Mouse (Mus musculus) urinary bladder, postnatal 14 days (tissue): ENCODE results near the gene Tox2.

Experiments used
- DNase-seq: peaks from one replicate; pipeline ENCODE4 v3.0.0; 2021; ENCODE audit warnings: low spot score

Tox2 gene

GRCm38 (mm10) chr2:163205737-163206490 lies 3.0 kb downstream of the Tox2 start:
- DNase-seq: no peak

DNA sequence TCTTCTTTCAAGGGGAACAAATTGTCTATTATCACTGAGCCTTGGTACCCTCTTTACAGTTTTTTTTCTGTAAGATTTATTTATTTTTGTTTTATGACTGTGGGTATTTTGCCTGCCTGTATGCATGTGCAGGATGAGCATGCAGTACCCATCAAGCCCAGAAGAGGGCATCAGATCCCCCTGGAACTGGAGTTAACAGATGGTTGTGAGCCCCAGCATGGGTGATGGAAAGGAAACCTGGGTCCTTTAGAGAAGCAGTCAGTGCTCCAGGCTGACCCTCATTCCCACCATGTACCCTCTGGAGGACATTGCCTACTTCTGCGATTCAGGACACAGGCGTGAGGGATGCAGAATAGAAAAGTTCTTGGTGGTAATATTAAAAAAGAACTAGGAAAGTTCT lies 4.4 kb downstream of the Tox2 start:
- no peak for DNase-seq

DNA sequence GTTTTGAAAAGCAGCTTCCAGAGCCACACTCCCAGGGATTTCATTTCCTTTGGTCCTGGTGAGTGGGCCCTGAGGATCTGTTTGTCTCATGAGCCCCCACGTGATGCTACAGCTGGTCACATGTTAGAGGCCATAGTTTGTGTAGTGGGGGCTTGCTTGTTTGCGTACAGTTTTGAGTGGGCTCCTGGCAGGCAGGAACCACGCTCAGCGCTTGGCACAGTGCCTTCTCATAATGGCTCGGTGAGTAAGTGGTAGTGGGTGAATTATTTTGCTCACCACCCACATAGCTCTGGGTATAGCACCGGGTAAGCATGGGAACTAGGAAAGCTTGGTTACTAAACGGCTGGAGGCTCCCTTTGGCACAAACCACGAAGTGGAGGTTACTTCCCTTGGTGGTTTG lies 6.2 kb downstream of the Tox2 start:
- DNase-seq: no peak

DNA sequence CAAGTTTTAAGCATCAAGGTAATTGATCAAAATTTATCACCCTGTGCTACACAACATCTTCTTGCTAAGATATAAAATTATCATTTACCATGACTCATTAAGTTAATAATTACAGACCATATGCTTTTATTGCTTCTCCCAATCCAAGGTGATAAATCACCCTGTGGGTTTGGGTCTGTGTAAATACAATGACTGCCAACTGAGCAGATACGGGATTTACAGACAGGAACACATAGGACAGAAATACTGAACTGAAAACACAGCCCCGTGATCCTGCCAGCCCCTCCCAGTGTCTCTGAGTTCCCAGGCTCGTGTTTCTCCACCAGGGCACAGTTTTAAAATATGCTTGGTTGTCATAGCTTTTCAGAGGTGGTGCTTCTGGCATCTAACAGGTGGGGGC lies 10.2 kb downstream of the Tox2 start:
- no peak for DNase-seq

GRCm38 (mm10) chr2:163218095-163218494 lies 15.2 kb downstream of the Tox2 start:
- no peak for DNase-seq

DNA sequence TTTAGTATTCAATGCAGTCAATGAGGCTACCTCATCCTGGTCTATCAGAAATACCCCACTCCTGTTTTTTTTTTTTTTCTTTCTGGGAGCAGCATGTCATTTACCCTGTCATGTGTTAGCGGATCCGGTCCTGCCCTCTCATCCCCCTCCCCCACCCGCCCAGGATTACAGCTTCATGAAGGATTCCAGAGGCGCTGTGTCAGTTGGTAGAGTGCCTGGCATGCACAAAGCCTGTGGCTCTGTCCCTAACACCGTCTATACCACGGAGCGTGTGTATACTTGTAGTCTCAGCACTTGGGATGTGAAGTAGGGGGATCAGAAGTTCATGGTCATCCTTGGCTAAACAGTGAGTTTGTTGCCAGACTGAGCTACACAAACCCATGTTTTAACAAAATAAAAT lies 15.6 kb downstream of the Tox2 start:
- no peak for DNase-seq

- no peak for DNase-seq
Observed at GRCm38 (mm10) chr2:163219447-163219846, 16.5 kb downstream of the Tox2 start.

GRCm38 (mm10) chr2:163220706-163221105 lies 17.8 kb downstream of the Tox2 start:
- no peak for DNase-seq

- no peak for DNase-seq
Observed at GRCm38 (mm10) chr2:163225302-163225701, 22.4 kb downstream of the Tox2 start.

GRCm38 (mm10) chr2:163229050-163229449 lies 26.1 kb downstream of the Tox2 start:
- DNase-seq: peak; percentile 81

DNA sequence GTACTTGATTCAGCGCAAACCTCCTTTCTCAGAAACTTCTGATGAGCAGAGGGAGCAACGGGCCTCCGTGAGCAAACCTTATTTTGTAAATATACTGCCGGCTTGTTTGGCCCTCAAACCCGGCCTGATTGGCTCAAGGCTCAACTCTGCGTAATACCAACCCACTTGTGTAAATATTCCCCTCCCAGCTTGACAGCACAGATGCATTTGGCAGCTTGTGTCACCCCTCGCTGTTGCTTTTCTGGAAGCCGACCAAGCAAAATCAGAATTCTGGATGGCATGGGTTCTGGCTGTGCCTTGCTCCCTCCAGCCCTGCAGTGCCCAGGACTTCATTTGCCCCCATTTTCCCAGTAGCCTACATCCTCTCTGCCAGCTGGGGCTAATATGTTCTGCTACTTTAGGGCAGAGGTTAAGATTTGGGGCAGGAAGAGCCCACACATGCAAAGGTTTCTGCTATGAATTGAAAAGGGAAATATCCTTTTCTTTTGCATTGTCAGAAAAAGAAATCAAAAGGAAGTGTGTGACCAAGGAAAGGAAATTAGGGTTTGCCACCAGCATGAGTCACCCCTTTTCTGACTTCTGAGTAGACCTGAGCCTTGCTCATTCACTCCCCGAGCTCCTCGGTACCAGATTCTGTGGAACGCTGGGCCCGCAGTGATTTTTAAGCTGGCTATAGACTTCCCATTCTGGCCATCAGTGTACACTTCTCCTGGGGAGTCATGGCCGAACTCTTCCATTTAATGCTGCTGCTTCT lies 29.0 kb downstream of the Tox2 start:
- DNase-seq: peak; percentile 18

DNA sequence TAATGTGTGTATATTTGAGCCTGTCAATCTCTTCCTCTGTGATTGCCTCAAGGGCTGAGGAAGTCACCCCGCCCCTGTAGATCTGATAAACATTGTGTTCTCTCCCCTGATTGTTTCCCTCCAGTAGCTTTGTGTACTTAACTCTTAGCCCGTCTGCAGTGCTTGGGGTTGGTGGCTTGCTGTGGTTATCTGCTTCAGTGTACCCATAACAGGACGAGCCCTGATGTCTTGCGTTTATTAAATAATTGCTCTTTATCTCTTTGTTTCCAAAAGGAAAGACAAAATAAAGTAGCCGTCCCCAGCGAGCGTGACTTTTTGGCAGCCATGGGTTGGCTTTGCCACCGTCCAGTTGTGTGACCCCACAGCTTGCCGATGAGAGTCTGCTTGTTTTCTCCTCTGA lies 30.7 kb downstream of the Tox2 start:
- DNase-seq: peak; percentile 20

DNA sequence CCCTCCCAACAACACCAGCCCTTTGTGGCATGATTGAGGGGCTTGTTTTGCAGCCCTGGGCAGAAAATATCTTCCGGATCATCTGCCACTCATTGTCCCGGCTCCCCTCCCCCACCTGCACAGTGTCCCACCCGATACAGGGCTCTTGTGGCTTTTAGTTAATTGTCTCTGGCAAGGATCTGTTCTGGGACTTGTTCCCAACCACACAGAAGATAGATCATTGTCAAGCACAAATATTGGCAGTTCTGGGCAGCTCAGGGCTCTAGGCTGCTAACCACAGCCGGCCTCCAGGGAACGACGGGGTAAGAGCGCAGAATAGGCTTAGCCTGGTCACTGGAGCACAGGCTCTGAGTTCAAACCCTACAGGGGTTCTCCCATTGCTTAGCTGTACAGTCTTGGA lies 33.1 kb downstream of the Tox2 start:
- DNase-seq: no peak

DNA sequence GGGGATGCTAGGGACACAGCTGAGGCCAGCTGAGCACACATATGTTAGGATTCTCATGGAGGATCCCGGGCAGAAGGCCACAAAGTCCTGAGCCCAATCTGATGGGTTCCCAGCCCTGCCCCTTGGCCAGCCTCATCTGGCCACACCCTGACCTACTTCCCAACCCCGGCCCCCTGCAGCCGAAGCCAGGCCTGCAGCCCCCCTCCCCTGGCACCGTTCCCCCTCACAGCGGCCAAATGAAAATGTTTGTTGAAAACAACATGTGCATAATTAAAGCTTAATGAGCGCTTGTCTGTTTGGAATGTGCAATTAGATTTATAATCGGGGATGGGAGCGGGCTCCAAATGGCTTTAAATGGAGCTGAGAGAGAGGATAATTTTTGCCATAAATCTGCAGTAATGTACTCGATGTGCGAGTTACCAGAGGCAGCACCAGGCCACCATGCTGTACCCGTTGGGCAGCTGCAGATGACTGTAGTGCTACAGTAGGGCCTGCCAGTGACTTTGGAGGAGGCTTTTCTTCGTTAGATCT lies 35.1 kb downstream of the Tox2 start:
- no peak for DNase-seq

- no peak for DNase-seq
Observed at GRCm38 (mm10) chr2:163239945-163240344, 37.0 kb downstream of the Tox2 start.

- no peak for DNase-seq
Observed at GRCm38 (mm10) chr2:163241867-163242266, 38.9 kb downstream of the Tox2 start.

DNA sequence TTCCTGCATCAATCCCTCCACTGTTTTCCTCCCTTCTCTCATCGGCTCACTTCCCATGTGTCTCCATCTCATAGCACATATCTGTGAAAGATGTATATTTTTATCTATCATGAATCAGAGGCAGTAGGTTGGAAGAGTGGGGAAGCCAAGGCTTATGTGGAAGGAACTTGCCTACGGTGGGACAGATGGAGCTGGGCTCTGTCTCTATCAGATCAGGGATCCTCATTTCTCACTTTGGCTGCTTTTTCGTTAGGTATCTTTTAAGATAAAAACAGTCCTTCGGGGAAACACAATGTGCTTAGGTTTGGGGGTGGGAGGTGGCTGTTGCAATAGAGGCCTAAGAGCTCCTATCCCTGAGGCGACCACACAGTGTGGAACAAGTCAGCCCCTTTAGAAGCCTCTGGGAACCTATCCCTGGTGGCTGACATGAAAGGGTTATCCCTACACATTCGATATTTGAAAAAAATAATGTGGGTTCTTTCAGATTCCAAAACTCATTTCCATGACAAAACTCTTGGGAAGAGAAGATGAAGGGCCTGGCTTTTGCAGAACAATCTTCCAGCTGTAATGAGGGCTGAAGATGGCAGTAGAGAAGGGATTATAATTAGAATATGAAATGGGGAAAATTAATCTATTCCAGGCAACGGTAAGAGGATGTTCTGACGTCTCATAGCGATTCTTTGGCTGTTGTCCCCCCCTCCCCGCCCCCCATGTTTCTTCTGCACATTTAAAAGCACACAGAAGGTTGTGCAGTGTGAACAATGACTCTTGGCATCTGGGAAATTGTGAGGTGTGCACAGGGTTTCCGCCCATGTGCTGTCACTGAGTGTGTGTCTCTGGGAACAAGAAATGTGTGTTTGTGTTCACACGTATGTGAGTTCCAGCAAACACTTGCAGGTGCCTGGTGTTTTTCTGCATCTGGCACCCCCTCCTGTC lies 41.3 kb downstream of the Tox2 start:
- DNase-seq: no peak

- DNase-seq: no peak
Observed at GRCm38 (mm10) chr2:163248912-163249311, 46.0 kb downstream of the Tox2 start.

DNA sequence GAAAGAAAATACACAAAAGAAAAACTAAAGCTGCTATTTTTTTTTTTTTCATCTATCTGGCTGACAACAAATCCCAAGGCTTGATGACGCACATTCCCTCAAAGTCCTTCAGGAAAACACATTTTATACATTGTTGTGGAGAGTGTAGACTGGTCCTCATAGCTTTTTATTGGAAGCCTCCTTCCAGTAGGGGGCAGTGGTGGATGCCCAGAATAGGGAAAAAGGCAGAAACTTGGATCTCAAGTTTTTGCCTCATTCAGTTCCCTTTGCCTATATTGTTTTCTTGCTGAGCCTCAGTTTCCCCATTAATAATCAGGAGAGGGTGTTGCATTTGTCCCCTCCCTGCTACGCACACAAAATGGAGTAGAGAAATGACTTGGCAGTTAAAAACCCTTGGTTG lies 49.7 kb downstream of the Tox2 start:
- no peak for DNase-seq

- DNase-seq: no peak
Observed at GRCm38 (mm10) chr2:163253248-163254099, 50.5 kb downstream of the Tox2 start.

DNA sequence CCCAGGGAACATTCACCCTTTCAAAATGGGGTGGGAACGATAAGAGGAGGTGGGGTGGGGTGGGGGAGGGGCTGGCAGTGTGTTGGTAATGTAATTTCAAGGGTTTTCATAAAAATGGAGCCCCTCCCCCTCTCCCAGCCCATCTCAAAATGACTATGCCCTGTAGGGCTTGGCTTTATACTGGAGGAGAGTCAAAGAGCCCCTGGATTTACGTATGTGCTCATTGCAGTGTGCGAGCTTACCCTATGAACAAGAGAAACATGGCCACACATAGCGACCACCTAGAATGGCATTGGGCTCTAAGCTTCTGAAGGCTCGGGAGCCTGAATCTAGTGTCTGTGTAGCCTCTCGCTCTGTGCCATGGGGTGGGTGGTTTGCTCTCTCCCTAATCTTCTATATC lies 51.3 kb downstream of the Tox2 start:
- no peak for DNase-seq
